Mouse (Mus musculus) embryonic facial prominence, embryonic 14.5 days (tissue): Measurements from ENCODE around the gene Acads. TPM values are rescaled to one million over a fixed set of nuclear protein-coding genes. Genes with fewer than 3 reads are reported as not detected.

Experiments used
- ATAC-seq: fragments of 200-750 bp; cut with Nextera tagmentation; 2 replicates; pipeline ENCODE4 v1.8.0; 2017; ENCODE audit warnings: low read depth, moderate number of reproducible peaks, moderate TSS enrichment
- DNase-seq: peaks from one replicate; pipeline ENCODE4 v3.0.0-alpha.2; 2015; ENCODE audit warnings: low spot score
- H3K27ac ChIP-seq: fragments of 300-500 bp; sonication (generic); replicated peaks from 2 replicates; pipeline ENCODE4 v1.5.1; 2014; ENCODE audit warnings: low read depth, mild to moderate bottlenecking, low read length, moderate library complexity
- H3K27me3 ChIP-seq: fragments of 300-500 bp; sonication (generic); replicated peaks from 2 replicates; pipeline ENCODE4 v1.6.1; 2014; ENCODE audit warnings: low read length; ENCODE audit not compliant: control insufficient read depth, insufficient read depth
- H3K36me3 ChIP-seq: fragments of 300-500 bp; sonication (generic); 2 replicates; pipeline ENCODE4 v1.6.1; 2014; ENCODE audit warnings: low read length, mixed read lengths; ENCODE audit not compliant: control insufficient read depth, insufficient read depth
- H3K4me1 ChIP-seq: fragments of 300-500 bp; sonication (generic); 2 replicates; pipeline ENCODE4 v1.6.1; 2014; ENCODE audit warnings: antibody characterized with exemption, low read length; ENCODE audit not compliant: control insufficient read depth, insufficient read depth
- H3K4me2 ChIP-seq: fragments of 300-500 bp; sonication (generic); 2 replicates; pipeline ENCODE4 v1.6.1; 2014; ENCODE audit warnings: low read depth, mild to moderate bottlenecking, low read length, moderate library complexity, mixed read lengths
- H3K4me3 ChIP-seq: fragments of 300-500 bp; sonication (generic); 2 replicates; pipeline ENCODE4 v1.5.1; 2014; ENCODE audit warnings: low read depth, mild to moderate bottlenecking, low read length
- H3K9ac ChIP-seq: fragments of 300-500 bp; sonication (generic); 2 replicates; pipeline ENCODE4 v1.6.1; 2014; ENCODE audit warnings: low read depth, mild to moderate bottlenecking, low read length, moderate library complexity, mixed read lengths
- H3K9me3 ChIP-seq: fragments of 300-500 bp; sonication (generic); 2 replicates; pipeline ENCODE4 v1.6.1; 2016; ENCODE audit warnings: low read length; ENCODE audit not compliant: control insufficient read depth
- WGBS: fragments of 180-500 bp; shearing (Covaris S2); extraction: QIAGEN DNeasy Blood & Tissue Kit; methylation state at CpG from one replicate; pipeline ENCODE4 v1.1.7; 2014; 5-methylcytosine and 5-hydroxymethylcytosine counted together
- polyA plus RNA-seq: library from polyadenylated mRNA; unstranded; fragments of >200 nt; fragmentation: Nextera tagmentation; extraction: Ambion mirVana; gene quantifications from 2 replicates; pipeline ENCODE4 v1.2.1, GENCODE M21; 2014

Gene Acads
- polyA plus RNA-seq, 1 experiment from 2014 or later, result 28.7 TPM

- Histone ChIP-seq H3K27me3 (no peaks in the 10 kb centered on the region), H3K4me3 (no peak overlapping the region), H3K36me3 (peaks cover 22% of the 10 kb centered on the region), H3K27ac (no peak overlapping the region), H3K4me2 (no peak overlapping the region), H3K9ac (no peak overlapping the region), H3K9me3 (no peaks in the 10 kb centered on the region), H3K4me1 (no peaks in the 10 kb centered on the region)
- no peak for DNase-seq
- no peak for ATAC-seq
- 78% methylated on average over 4 of the region's 4 CpGs for WGBS
Observed at GRCm38 (mm10) chr5:115066245-115066644, 52.9 kb downstream of the Acads start.

GRCm38 (mm10) chr5:115063391-115063790, 55.8 kb downstream of the Acads start:
- Histone ChIP-seq H3K27ac (no peak overlapping the region), H3K27me3 (no peaks in the 10 kb centered on the region), H3K4me1 (no peaks in the 10 kb centered on the region), H3K9me3 (no peaks in the 10 kb centered on the region), H3K4me3 (no peak overlapping the region), H3K9ac (no peak overlapping the region), H3K4me2 (no peak overlapping the region), H3K36me3 (peaks cover 22% of the 10 kb centered on the region)
- no peak for DNase-seq
- no peak for ATAC-seq
- 90% methylated on average over 7 of the region's 7 CpGs for WGBS

GRCm38 (mm10) chr5:115062566-115062965, 56.6 kb downstream of the Acads start:
- ATAC-seq (no peak), DNase-seq (no peak)
- WGBS, result 82% methylated on average over 1 of the region's 1 CpGs

GRCm38 (mm10) chr5:115060977-115061376, 58.2 kb downstream of the Acads start:
- Histone ChIP-seq H3K9ac (no peak overlapping the region), H3K4me2 (no peak overlapping the region), H3K4me1 (no peaks in the 10 kb centered on the region), H3K9me3 (no peaks in the 10 kb centered on the region), H3K4me3 (no peak overlapping the region), H3K36me3 (peaks cover 22% of the 10 kb centered on the region), H3K27me3 (no peaks in the 10 kb centered on the region), H3K27ac (no peak overlapping the region)
- DNase-seq (no peak), ATAC-seq (no peak)
- WGBS, result 91% methylated on average over 3 of the region's 3 CpGs

More at GRCm38 (mm10) chr5:115062566-115062965, 56.6 kb downstream of the Acads start:
- no peak overlapping the region for H3K4me2 ChIP-seq
- H3K9me3 ChIP-seq, result no peaks in the 10 kb centered on the region
- no peak overlapping the region for H3K27ac ChIP-seq
- no peak overlapping the region for H3K4me3 ChIP-seq
- no peak overlapping the region for H3K9ac ChIP-seq
- H3K4me1 ChIP-seq, result no peaks in the 10 kb centered on the region
- no peaks in the 10 kb centered on the region for H3K27me3 ChIP-seq
- peaks cover 22% of the 10 kb centered on the region for H3K36me3 ChIP-seq

Other genes starting within 250 kb of the Acads start
- gene Oasl2, start 222.4 kb downstream of the Acads start, polyA plus RNA-seq, result 3.5 and 5.0 TPM in 2 replicates
- gene Oasl1, start 196.1 kb downstream of the Acads start, polyA plus RNA-seq, result 0.56 and 0.85 TPM in 2 replicates
- gene 2210016L21Rik, start 177.2 kb downstream of the Acads start, polyA plus RNA-seq, result 46.8 and 63.2 TPM in 2 replicates
- gene Hnf1a, start 148.3 kb downstream of the Acads start, polyA plus RNA-seq, result 0.10 TPM in 2 replicates
- gene Sppl3, start 108.2 kb downstream of the Acads start, polyA plus RNA-seq, result 25.6 and 25.7 TPM in 2 replicates
- gene Gm10401, start 21.1 kb downstream of the Acads start, polyA plus RNA-seq, result 53.2 and 54.0 TPM in 2 replicates
- 32.2 and 35.4 TPM in 2 replicates for gene Unc119b, start 15.6 kb upstream of the Acads start, polyA plus RNA-seq
- gene Mlec, start 38.8 kb upstream of the Acads start, polyA plus RNA-seq, result 69.8 and 72.9 TPM in 2 replicates
- 2.7 and 3.1 TPM in 2 replicates for gene Cabp1, start 75.0 kb upstream of the Acads start, polyA plus RNA-seq
- 82.6 and 95.5 TPM in 2 replicates for gene Pop5, start 116.5 kb upstream of the Acads start, polyA plus RNA-seq
- gene Rnf10, start 153.6 kb upstream of the Acads start, polyA plus RNA-seq, result 77.2 and 79.1 TPM in 2 replicates
- 39.0 and 41.9 TPM in 2 replicates for gene Coq5, start 160.3 kb upstream of the Acads start, polyA plus RNA-seq
- 1,629 and 1,828 TPM in 2 replicates for gene Dynll1, start 181.7 kb upstream of the Acads start, polyA plus RNA-seq
- gene Srsf9, start 207.8 kb upstream of the Acads start, polyA plus RNA-seq, result 203 and 230 TPM in 2 replicates
- 26.5 and 26.7 TPM in 2 replicates for gene Gatc, start 221.8 kb upstream of the Acads start, polyA plus RNA-seq
- 48.5 and 51.3 TPM in 2 replicates for gene Triap1, start 221.9 kb upstream of the Acads start, polyA plus RNA-seq
- 833 and 912 TPM in 2 replicates for gene Cox6a1, start 229.6 kb upstream of the Acads start, polyA plus RNA-seq